Mouse (Mus musculus) megakaryocyte, embryonic 14.5 days (primary cell): ENCODE results near the gene Chsy1. TPM values are rescaled to one million over a fixed set of nuclear protein-coding genes. Genes with fewer than 3 reads are reported as not detected.

ENCODE experiments used
- H3K27me3 ChIP-seq: replicated peaks from 2 replicates; pipeline ENCODE3; 2012; ENCODE audit warnings: inconsistent platforms
- H3K36me3 ChIP-seq: replicated peaks from 2 replicates; pipeline ENCODE3; 2012; ENCODE audit warnings: low read length, inconsistent platforms, mixed read lengths
- H3K4me1 ChIP-seq: 2 replicates; pipeline ENCODE4 v1.6.1; 2012; ENCODE audit warnings: inconsistent platforms
- H3K4me3 ChIP-seq: replicated peaks from 2 replicates; pipeline ENCODE3; 2012; ENCODE audit warnings: moderate library complexity, mild to moderate bottlenecking, inconsistent platforms
- H3K9me3 ChIP-seq: 2 replicates; pipeline ENCODE4 v1.6.1; 2012; ENCODE audit warnings: inconsistent platforms
- FLI1 ChIP-seq: IDR thresholded peaks from 2 replicates; pipeline ENCODE4 v1.6.1; 2012; ENCODE audit warnings: low read length, inconsistent platforms, mixed read lengths
- GATA1 ChIP-seq: IDR thresholded peaks from 3 replicates; pipeline ENCODE4 v1.6.1; 2012; ENCODE audit warnings: mixed read lengths, low read length, inconsistent platforms, borderline replicate concordance
- polyA plus RNA-seq: library from polyadenylated mRNA; stranded (reverse); fragments of >175 nt; gene quantifications from 2 replicates; pipeline ENCODE4 v1.2.3, GENCODE M21; 2012; ENCODE audit warnings: low replicate concordance; ENCODE audit not compliant: insufficient read depth

Gene Chsy1
- polyA plus RNA-seq, 1 experiment = 14.4 TPM

GRCm38 (mm10) chr7:66088077-66088476, 21.2 kb upstream of the Chsy1 start:
- TF ChIP-seq FLI1 (no peak), GATA1 (no peak)
- Histone ChIP-seq H3K27me3 (no peaks in the 10 kb centered on the region), H3K9me3 (no peaks in the 10 kb centered on the region), H3K4me1 (peaks cover 16% of the 10 kb centered on the region), H3K36me3 (peaks cover 98% of the 10 kb centered on the region), H3K4me3 (no peak overlapping the region)

- Histone ChIP-seq H3K4me3 (no peak overlapping the region), H3K9me3 (no peaks in the 10 kb centered on the region), H3K27me3 (peaks cover 4% of the 10 kb centered on the region), H3K36me3 (peaks cover 74% of the 10 kb centered on the region), H3K4me1 (peaks cover 14% of the 10 kb centered on the region)
- no peak for TF ChIP-seq GATA1
- TF ChIP-seq FLI1 = no peak
These were observed 18.6 kb upstream of the Chsy1 start for GRCm38 (mm10) chr7:66090676-66091190.

GRCm38 (mm10) chr7:66091553-66091952, 17.8 kb upstream of the Chsy1 start:
- H3K4me1 ChIP-seq = peaks cover 20% of the 10 kb centered on the region
- TF ChIP-seq FLI1 (no peak), GATA1 (no peak)
- H3K36me3 ChIP-seq = peaks cover 66% of the 10 kb centered on the region
- no peak overlapping the region for H3K4me3 ChIP-seq
- peaks cover 6% of the 10 kb centered on the region for H3K27me3 ChIP-seq
- no peaks in the 10 kb centered on the region for H3K9me3 ChIP-seq

- peaks cover 6% of the 10 kb centered on the region for H3K27me3 ChIP-seq
- H3K36me3 ChIP-seq = peaks cover 55% of the 10 kb centered on the region
- H3K4me3 ChIP-seq = no peak overlapping the region
- no peaks in the 10 kb centered on the region for H3K9me3 ChIP-seq
- peaks cover 20% of the 10 kb centered on the region for H3K4me1 ChIP-seq
- TF ChIP-seq GATA1 (no peak), FLI1 (no peak)
These were observed 16.7 kb upstream of the Chsy1 start for GRCm38 (mm10) chr7:66092656-66093055.

- Histone ChIP-seq H3K4me3 (no peak overlapping the region), H3K4me1 (peaks cover 28% of the 10 kb centered on the region), H3K27me3 (peaks cover 9% of the 10 kb centered on the region), H3K36me3 (peaks cover 40% of the 10 kb centered on the region), H3K9me3 (no peaks in the 10 kb centered on the region)
- TF ChIP-seq GATA1 (no peak), FLI1 (no peak)
These were observed 15.2 kb upstream of the Chsy1 start for GRCm38 (mm10) chr7:66094141-66094540.

GRCm38 (mm10) chr7:66098803-66099202, 10.5 kb upstream of the Chsy1 start:
- H3K9me3 ChIP-seq = no peaks in the 10 kb centered on the region
- H3K4me3 ChIP-seq = peak overlapping the region; percentile 26
- H3K4me1 ChIP-seq = peaks cover 33% of the 10 kb centered on the region
- TF ChIP-seq GATA1 (no peak), FLI1 (no peak)
- no peaks in the 10 kb centered on the region for H3K36me3 ChIP-seq
- H3K27me3 ChIP-seq = peaks cover 24% of the 10 kb centered on the region

- no peaks in the 10 kb centered on the region for H3K9me3 ChIP-seq
- TF ChIP-seq FLI1 (no peak), GATA1 (no peak)
- H3K4me3 ChIP-seq = no peak overlapping the region
- H3K36me3 ChIP-seq = no peaks in the 10 kb centered on the region
- peaks cover 19% of the 10 kb centered on the region for H3K27me3 ChIP-seq
- H3K4me1 ChIP-seq = peaks cover 44% of the 10 kb centered on the region
These were observed 7.4 kb upstream of the Chsy1 start for GRCm38 (mm10) chr7:66101866-66102265.

- Histone ChIP-seq H3K27me3 (peaks cover 15% of the 10 kb centered on the region), H3K4me3 (no peak overlapping the region), H3K36me3 (no peaks in the 10 kb centered on the region), H3K4me1 (peaks cover 55% of the 10 kb centered on the region), H3K9me3 (no peaks in the 10 kb centered on the region)
- TF ChIP-seq FLI1 = no peak
- TF ChIP-seq GATA1 = no peak
These were observed 4.8 kb upstream of the Chsy1 start for GRCm38 (mm10) chr7:66104531-66104930.

GRCm38 (mm10) chr7:66105771-66106170, 3.5 kb upstream of the Chsy1 start:
- peaks cover 5% of the 10 kb centered on the region for H3K27me3 ChIP-seq
- TF ChIP-seq FLI1 (no peak), GATA1 (no peak)
- H3K36me3 ChIP-seq = no peaks in the 10 kb centered on the region
- H3K4me3 ChIP-seq = no peak overlapping the region
- no peaks in the 10 kb centered on the region for H3K9me3 ChIP-seq
- peaks cover 57% of the 10 kb centered on the region for H3K4me1 ChIP-seq

GRCm38 (mm10) chr7:66106581-66107056, 2.7 kb upstream of the Chsy1 start:
- H3K9me3 ChIP-seq = no peaks in the 10 kb centered on the region
- no peak for TF ChIP-seq FLI1
- TF ChIP-seq GATA1 = no peak

More at GRCm38 (mm10) chr7:66106581-66107056, 2.7 kb upstream of the Chsy1 start:
- H3K36me3 ChIP-seq = no peaks in the 10 kb centered on the region
- H3K27me3 ChIP-seq = no peaks in the 10 kb centered on the region
- peaks cover 56% of the 10 kb centered on the region for H3K4me1 ChIP-seq
- no peak overlapping the region for H3K4me3 ChIP-seq
